9 mouse cellular contexts compared by ENCODE assay signal in genomic region chr11:65214954-65215629, GRCm38 (mm10). TPM values are rescaled to one million over a fixed set of nuclear protein-coding genes. Genes with fewer than 3 reads are reported as not detected.
DNase-seq lines count a peak whose midpoint lies in the region; ATAC-seq lines count a peak whose summit lies in the region.
"Had no signal": no experiment of that assay in that cellular context is flagged by ENCODE, and none has a peak within 500 bp of the region (broad histone marks: within the 10 kb centered on the region; RNA-seq: fewer than 3 reads in every experiment).

No protein-coding gene starts in this region.

- H3K4me3 ChIP-seq in heart, embryonic 10.5 days, result no peak overlapping the region

- H3K36me3 ChIP-seq in heart, embryonic 10.5 days, result peaks cover 40% of the 10 kb centered on the region

- no peak for ATAC-seq in megakaryocyte progenitor cell, adult 5-6 weeks (replicated peaks; ENCODE audit: poor library complexity)

- peak overlapping the region; percentile 39; the same call in 1 of the 2 replicates for H3K27ac ChIP-seq in heart, embryonic 10.5 days

- 68% methylated on average over 9 of the region's 9 CpGs for WGBS in heart, embryonic 10.5 days

- no peaks in the 10 kb centered on the region for H3K27me3 ChIP-seq in heart, embryonic 10.5 days (ENCODE audit: insufficient read depth, poor library complexity, severe bottlenecking)

- no peaks in the 10 kb centered on the region for H3K9me3 ChIP-seq in heart, embryonic 10.5 days

- DNase-seq in layer of hippocampus, adult 11-12 months (ENCODE audit: low spot score), result peak; percentile 8
- no peak for DNase-seq in layer of hippocampus, postnatal 25 days (ENCODE audit: extremely low spot score in 1 of 2, low spot score in 1 of 2)
- peak; percentile 14 for DNase-seq in brain, embryonic 18.5 days (ENCODE audit: low read depth, low spot score)
- no peak for DNase-seq in heart, embryonic 10.5 days (ENCODE audit: low spot score)
- peak; percentile 81 for DNase-seq in lung, postnatal 25 days (ENCODE audit: low spot score)
- no peak for DNase-seq in c-Kit-positive CD71-positive TER-119-positive erythroid progenitor cells, embryonic 14.5 days (ENCODE audit: low spot score)
- DNase-seq in cerebellum, adult 9-10 months, result no peak

- peaks cover 45% of the 10 kb centered on the region for H3K4me1 ChIP-seq in heart, embryonic 10.5 days

RNA-seq across cellular contexts. Expression of gene Arhgap44, which starts 52.3 kb away (rescaled TPM):
- 100 to 1,000 TPM; 118 to 123 TPM for total RNA-seq in layer of hippocampus, postnatal 25 days (2021)
- polyA plus RNA-seq in heart, embryonic 10.5 days (2016; fragmentation: Nextera tagmentation; extraction: Ambion mirVana), result 8.4 and 11.3 TPM in 2 replicates
- total RNA-seq in megakaryocyte progenitor cell, adult 5-6 weeks (2015), result not detected in 2 replicates
- not detected in 2 replicates for total RNA-seq in megakaryocyte progenitor cell, adult 5-6 weeks (2017)

RNA-seq across cellular contexts. Expression of gene Myocd, which starts 54.7 kb away (rescaled TPM):
- total RNA-seq in layer of hippocampus, postnatal 25 days (2021), result under 1 TPM; 0.22 to 0.59 TPM
- polyA plus RNA-seq in heart, embryonic 10.5 days (2016; fragmentation: Nextera tagmentation; extraction: Ambion mirVana), result 53.2 and 73.8 TPM in 2 replicates
- not detected in 2 replicates for total RNA-seq in megakaryocyte progenitor cell, adult 5-6 weeks (2015)
- not detected in 2 replicates for total RNA-seq in megakaryocyte progenitor cell, adult 5-6 weeks (2017)

RNA-seq across cellular contexts. Expression of gene 1700086D15Rik, which starts 55.4 kb away (rescaled TPM):
- 1 to 10 TPM; 1.7 to 4.2 TPM for total RNA-seq in layer of hippocampus, postnatal 25 days (2021)
- polyA plus RNA-seq in heart, embryonic 10.5 days (2016; fragmentation: Nextera tagmentation; extraction: Ambion mirVana), result 0.14 and 0.16 TPM in 2 replicates
- not detected in 2 replicates for total RNA-seq in megakaryocyte progenitor cell, adult 5-6 weeks (2015)
- not detected in 2 replicates for total RNA-seq in megakaryocyte progenitor cell, adult 5-6 weeks (2017)
- polyA plus RNA-seq: neural tube, embryonic 11.5 days had no signal

Comparison
In these comparisons a context has a peak if more than half of its experiments do, and no peak if none do; other contexts are left out.
1. DNase-seq: peak in layer of hippocampus, adult 11-12 months (single experiment), brain, embryonic 18.5 days (single experiment) and lung, postnatal 25 days (single experiment); none in layer of hippocampus, postnatal 25 days (0 of 2), heart, embryonic 10.5 days (single experiment), c-Kit-positive CD71-positive TER-119-positive erythroid progenitor cells, embryonic 14.5 days (single experiment) and cerebellum, adult 9-10 months (single experiment).
2. RNA of gene Arhgap44, which starts 52.3 kb away (total RNA-seq): 118 to 123 TPM in layer of hippocampus, postnatal 25 days; not detected in megakaryocyte progenitor cell, adult 5-6 weeks; every median in the first group is over 100 times any median in the second.